Mouse (Mus musculus) heart, adult 18-20 months (tissue): Measurements from ENCODE around the gene Tmem176b. TPM values are rescaled to one million over a fixed set of nuclear protein-coding genes. Genes with fewer than 3 reads are reported as not detected.
A peak's percentile ranks its signal among the peaks of the same experiment; 100 is the strongest.

Experiments used
- DNase-seq, 2 experiments: peaks; one replicate each; pipeline ENCODE4 v3.0.0; 2021 to 2022; ENCODE audit warnings: mixed read lengths in 1 of 2
- total RNA-seq, 2 experiments: library from RNA; stranded (reverse); gene quantifications; 2 replicates each; pipeline ENCODE4 v1.2.3; 2021

The Tmem176b gene
- total RNA-seq, 2 experiments from 2014 or later: 39.3 to 54.1 TPM

GRCm38 (mm10) chr6:48787867-48788266 is 53.4 kb downstream of the Tmem176b start:
- DNase-seq: no peak

GRCm38 (mm10) chr6:48785601-48786000 is 55.7 kb downstream of the Tmem176b start:
- DNase-seq: no peak

DNA sequence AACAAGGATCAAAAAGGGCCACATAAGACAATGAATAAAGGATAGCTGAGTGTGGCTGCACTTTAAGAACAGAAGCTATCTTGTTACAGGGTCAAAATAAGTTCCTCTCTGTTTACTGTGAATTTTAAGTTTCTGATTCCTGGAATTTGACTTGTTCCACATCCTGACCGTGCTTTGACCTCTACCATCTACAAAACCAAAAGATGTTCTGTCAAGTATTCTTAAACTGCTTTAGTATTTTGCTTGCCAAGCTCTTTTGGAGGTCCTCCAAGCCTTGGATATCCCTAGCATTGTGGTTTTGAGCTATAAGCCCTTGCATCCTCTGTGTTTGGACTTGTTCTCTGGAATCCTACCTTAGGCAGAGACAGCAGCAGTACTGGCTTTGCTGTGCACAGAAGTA is 56.1 kb downstream of the Tmem176b start:
- peak; percentile 41 to 51 for DNase-seq

DNA sequence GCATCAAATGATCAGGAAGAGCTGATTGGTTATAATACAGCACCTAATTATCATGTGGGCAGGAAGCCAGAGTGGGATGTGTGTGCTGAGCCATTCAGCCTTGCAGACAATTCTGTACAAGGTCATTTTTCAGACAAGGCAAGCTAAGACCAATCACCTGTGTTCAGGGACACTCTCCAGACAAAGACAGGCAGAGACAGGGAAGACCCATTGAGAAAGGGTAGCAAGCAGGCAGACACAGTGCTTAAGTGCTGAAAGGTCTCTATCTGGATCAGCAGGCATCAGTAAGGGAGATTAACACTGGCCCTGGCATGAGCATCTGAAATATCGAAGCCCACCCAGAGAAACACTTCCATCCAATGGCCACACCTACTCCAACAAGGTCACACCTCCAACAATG is 56.9 kb downstream of the Tmem176b start:
- no peak for DNase-seq

Other genes starting within 250 kb of the Tmem176b start
- gene Repin1, start 247.6 kb downstream of the Tmem176b start, total RNA-seq: 10 to 100 TPM; 32.3 to 32.9 TPM
- not detected for gene Gm44965, start 247.6 kb downstream of the Tmem176b start, total RNA-seq
- 10 to 100 TPM; 11.8 to 12.3 TPM for gene Zfp775, start 239.4 kb downstream of the Tmem176b start, total RNA-seq
- under 1 TPM; 0.37 to 0.39 TPM for gene AI854703, start 214.7 kb downstream of the Tmem176b start, total RNA-seq
- gene Gimap8, start 194.3 kb downstream of the Tmem176b start, total RNA-seq: 1 to 10 TPM; 7.1 to 7.5 TPM
- 1 to 10 TPM; 4.6 to 4.9 TPM for gene Gimap9, start 165.4 kb downstream of the Tmem176b start, total RNA-seq
- gene Gimap4, start 156.9 kb downstream of the Tmem176b start, total RNA-seq: 10 to 100 TPM; 19.3 to 32.9 TPM
- 10 to 100 TPM; 29.6 to 36.9 TPM for gene Gimap6, start 133.3 kb downstream of the Tmem176b start, total RNA-seq
- gene Gm28053, start 122.9 kb downstream of the Tmem176b start, total RNA-seq: 1 to 10 TPM; 3.8 to 4.0 TPM
- 1 to 10 TPM in 1 of 2 experiments, under 1 TPM in 1; 0.27 to 1.7 TPM for gene Gimap7, start 122.9 kb downstream of the Tmem176b start, total RNA-seq
- 10 to 100 TPM in 1 of 2 experiments, 1 to 10 TPM in 1; 9.9 to 13.3 TPM for gene Gimap1, start 102.4 kb downstream of the Tmem176b start, total RNA-seq
- 1 to 10 TPM; 4.9 to 5.0 TPM for gene Gimap5, start 95.3 kb downstream of the Tmem176b start, total RNA-seq
- 1 to 10 TPM in 1 of 2 experiments, under 1 TPM in 1; 0.57 to 6.9 TPM for gene Gimap3, start 70.6 kb downstream of the Tmem176b start, total RNA-seq
- 10 to 100 TPM; 14.7 to 20.6 TPM for gene Tmem176a, start 577 bp downstream of the Tmem176b start, total RNA-seq
- not detected for gene Aoc1, start 31.4 kb upstream of the Tmem176b start, total RNA-seq
- not detected for gene 1600015I10Rik, start 88.4 kb upstream of the Tmem176b start, total RNA-seq
- gene Doxl2, start 133.5 kb upstream of the Tmem176b start, total RNA-seq: not detected
- gene Svs1, start 145.4 kb upstream of the Tmem176b start, total RNA-seq: not detected
- gene Gpnmb, start 195.1 kb upstream of the Tmem176b start, total RNA-seq: 1 to 10 TPM in 1 of 2 experiments, under 1 TPM in 1; 0.89 to 1.7 TPM
- gene Malsu1, start 232.3 kb upstream of the Tmem176b start, total RNA-seq: 10 to 100 TPM; 40.5 to 45.0 TPM